Mouse (Mus musculus) embryonic facial prominence, embryonic 11.5 days (tissue): ENCODE measurements at regions not wholly inside any gene's neighbourhood (a gene's known extent, or its start where the extent isn't known, plus 50 kb on each side); places are given as distances from the start of the nearest gene placed in this dataset.

Experiments
- ATAC-seq: fragments of 200-750 bp; cut with Nextera tagmentation; replicated peaks from 2 replicates; pipeline ENCODE4 v1.8.0; 2017; ENCODE audit warnings: low read depth; ENCODE audit not compliant: insufficient number of reproducible peaks, low FRiP score, low TSS enrichment
- DNase-seq: peaks from one replicate; pipeline ENCODE4 v3.0.0-alpha.2; 2015; ENCODE audit warnings: low spot score
- H3K27ac ChIP-seq: fragments of 300-500 bp; sonication (generic); replicated peaks from 2 replicates; pipeline ENCODE4 v1.5.1; 2014; ENCODE audit warnings: mild to moderate bottlenecking, low read depth, low read length, control low read depth
- H3K27me3 ChIP-seq: fragments of 300-500 bp; sonication (generic); 2 replicates; pipeline ENCODE4 v1.6.1; 2014; ENCODE audit warnings: mild to moderate bottlenecking, low read length, moderate library complexity, mixed read lengths; ENCODE audit not compliant: control insufficient read depth, insufficient read depth
- H3K36me3 ChIP-seq: fragments of 300-500 bp; sonication (generic); replicated peaks from 2 replicates; pipeline ENCODE4 v1.6.1; 2014; ENCODE audit warnings: low read depth, mild to moderate bottlenecking, low read length, moderate library complexity, mixed read lengths; ENCODE audit not compliant: control insufficient read depth, insufficient read depth
- H3K4me1 ChIP-seq: fragments of 300-500 bp; sonication (generic); 2 replicates; pipeline ENCODE4 v1.6.1; 2014; ENCODE audit warnings: low read length, mixed read lengths; ENCODE audit not compliant: control insufficient read depth, insufficient read depth
- H3K4me2 ChIP-seq: fragments of 300-500 bp; sonication (generic); 2 replicates; pipeline ENCODE4 v1.6.1; 2014; ENCODE audit warnings: low read depth, mild to moderate bottlenecking, control low read depth, low read length, moderate library complexity
- H3K4me3 ChIP-seq: fragments of 300-500 bp; sonication (generic); 2 replicates; pipeline ENCODE4 v1.5.1; 2014; ENCODE audit warnings: low read depth, low read length, control low read depth
- H3K9ac ChIP-seq: fragments of 300-500 bp; sonication (generic); replicated peaks from 2 replicates; pipeline ENCODE4 v1.6.1; 2014; ENCODE audit warnings: mild to moderate bottlenecking, control low read depth, low read length
- H3K9me3 ChIP-seq: fragments of 300-500 bp; sonication (generic); replicated peaks from 2 replicates; pipeline ENCODE4 v1.6.1; 2016; ENCODE audit warnings: mild to moderate bottlenecking, low read length, inconsistent platforms, mixed read lengths; ENCODE audit not compliant: control insufficient read depth
- WGBS: fragments of 180-500 bp; shearing (Covaris S2); extraction: QIAGEN DNeasy Blood & Tissue Kit; methylation state at CpG from one replicate; pipeline ENCODE4 v1.1.7; 2014; 5-methylcytosine and 5-hydroxymethylcytosine counted together

DNA sequence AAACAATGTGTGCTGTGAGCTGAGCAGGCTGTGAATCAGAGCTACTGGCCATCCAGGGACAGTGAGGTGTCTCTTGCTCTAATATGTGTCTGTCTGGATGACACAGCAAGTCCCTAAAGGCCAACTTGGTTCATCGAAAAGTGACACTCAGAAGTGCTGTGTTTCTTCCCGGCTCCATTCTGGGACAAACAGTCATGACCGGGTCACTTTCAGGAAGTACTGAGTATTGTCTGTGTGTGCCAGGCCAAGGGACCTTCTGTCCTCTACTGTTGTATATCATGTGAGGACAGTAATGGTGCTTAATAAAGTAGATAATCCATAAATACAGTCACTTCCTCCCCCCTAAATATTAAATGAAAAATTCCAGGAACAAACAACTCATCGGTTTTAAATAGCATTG lies 87.2 kb upstream of the Cd93 start:
- no peak overlapping the region for H3K4me3 ChIP-seq
- H3K36me3 ChIP-seq, result no peaks in the 10 kb centered on the region
- no peak overlapping the region for H3K4me2 ChIP-seq
- H3K9ac ChIP-seq, result no peak overlapping the region
- WGBS, result 73% methylated on average over 4 of the region's 4 CpGs
- DNase-seq, result no peak
- no peak overlapping the region for H3K27ac ChIP-seq
- no peaks in the 10 kb centered on the region for H3K27me3 ChIP-seq
- H3K9me3 ChIP-seq, result no peaks in the 10 kb centered on the region
- H3K4me1 ChIP-seq, result no peaks in the 10 kb centered on the region; the same call in 1 of the 2 replicates
- ATAC-seq, result no peak

DNA sequence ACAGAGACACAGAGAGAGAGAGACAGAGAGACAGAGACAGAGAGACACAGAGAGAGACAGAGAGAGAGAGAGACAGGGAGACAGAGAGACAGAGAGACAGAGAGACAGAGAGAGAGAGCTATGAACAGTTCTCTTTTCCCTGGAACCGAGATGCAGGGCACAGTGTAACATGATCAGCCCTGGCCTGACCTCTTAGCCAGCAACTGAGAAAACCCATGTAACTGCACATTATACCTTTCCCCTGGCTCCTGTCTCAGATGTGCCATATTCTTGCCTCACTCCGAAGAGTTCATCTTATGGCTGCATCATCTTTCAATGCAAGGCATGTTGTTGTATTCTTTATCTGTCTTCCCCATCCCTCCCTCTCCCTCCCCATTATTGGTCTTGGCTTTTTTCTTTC lies 86.5 kb upstream of the Cd93 start:
- no peak overlapping the region for H3K4me2 ChIP-seq
- H3K4me1 ChIP-seq, result no peaks in the 10 kb centered on the region; the same call in 1 of the 2 replicates
- H3K9ac ChIP-seq, result no peak overlapping the region
- WGBS, result 31% methylated on average over 2 of the region's 2 CpGs
- H3K4me3 ChIP-seq, result no peak overlapping the region
- ATAC-seq (no peak), DNase-seq (peak; percentile 26)
- H3K27me3 ChIP-seq, result no peaks in the 10 kb centered on the region
- H3K36me3 ChIP-seq, result no peaks in the 10 kb centered on the region
- H3K9me3 ChIP-seq, result no peaks in the 10 kb centered on the region
- H3K27ac ChIP-seq, result no peak overlapping the region

DNA sequence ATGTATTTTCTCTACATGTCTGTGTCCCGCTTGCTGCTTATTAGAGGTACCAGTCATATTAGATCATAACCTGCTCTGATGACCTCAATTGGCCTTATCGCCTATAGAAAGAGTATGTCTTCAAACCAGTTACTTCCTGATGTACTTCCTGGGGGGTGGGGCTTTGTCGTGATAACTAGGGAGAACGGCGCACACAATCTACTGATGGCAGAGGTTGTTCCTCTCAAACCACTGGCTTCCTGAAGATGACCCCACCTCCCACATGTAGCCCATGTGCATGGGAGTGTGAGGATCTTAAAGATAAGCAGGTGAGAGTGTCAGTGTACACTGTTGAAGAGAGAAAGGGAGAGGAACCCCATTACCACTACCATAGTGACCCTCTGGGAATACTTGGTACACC lies 84.4 kb upstream of the Cd93 start:
- H3K27me3 ChIP-seq, result no peaks in the 10 kb centered on the region
- WGBS, result 80% methylated on average over 5 of the region's 5 CpGs
- H3K36me3 ChIP-seq, result no peaks in the 10 kb centered on the region
- H3K9me3 ChIP-seq, result no peaks in the 10 kb centered on the region
- DNase-seq (no peak), ATAC-seq (no peak)
- no peak overlapping the region for H3K4me3 ChIP-seq
- H3K4me1 ChIP-seq, result no peaks in the 10 kb centered on the region; the same call in 1 of the 2 replicates
- H3K9ac ChIP-seq, result no peak overlapping the region
- H3K27ac ChIP-seq, result no peak overlapping the region
- H3K4me2 ChIP-seq, result no peak overlapping the region

DNA sequence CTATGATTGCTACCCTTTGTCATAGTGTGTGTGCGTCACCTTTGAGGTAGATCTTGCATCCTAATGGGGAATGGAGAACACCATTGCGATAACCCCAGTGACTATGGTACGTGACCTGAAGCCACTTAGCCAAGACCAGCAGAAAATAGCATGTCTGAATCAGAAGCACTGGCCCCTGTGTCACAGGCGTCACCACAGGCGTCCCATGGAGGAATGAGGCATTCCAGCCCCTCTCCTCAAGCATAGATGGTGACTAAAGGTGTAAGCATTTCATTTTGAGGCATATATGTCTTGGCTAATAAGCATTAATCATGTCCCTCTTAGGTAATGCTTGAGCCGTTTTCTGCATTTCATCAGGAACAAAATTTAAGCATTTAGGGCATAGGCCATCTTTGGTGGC lies 82.1 kb upstream of the Cd93 start:
- H3K4me2 ChIP-seq, result no peak overlapping the region
- H3K9ac ChIP-seq, result no peak overlapping the region
- no peaks in the 10 kb centered on the region for H3K9me3 ChIP-seq
- H3K27me3 ChIP-seq, result no peaks in the 10 kb centered on the region
- ATAC-seq (no peak), DNase-seq (no peak)
- H3K27ac ChIP-seq, result no peak overlapping the region
- H3K36me3 ChIP-seq, result no peaks in the 10 kb centered on the region
- no peaks in the 10 kb centered on the region for H3K4me1 ChIP-seq
- no peak overlapping the region for H3K4me3 ChIP-seq
- WGBS, result 89% methylated on average over 6 of the region's 6 CpGs

DNA sequence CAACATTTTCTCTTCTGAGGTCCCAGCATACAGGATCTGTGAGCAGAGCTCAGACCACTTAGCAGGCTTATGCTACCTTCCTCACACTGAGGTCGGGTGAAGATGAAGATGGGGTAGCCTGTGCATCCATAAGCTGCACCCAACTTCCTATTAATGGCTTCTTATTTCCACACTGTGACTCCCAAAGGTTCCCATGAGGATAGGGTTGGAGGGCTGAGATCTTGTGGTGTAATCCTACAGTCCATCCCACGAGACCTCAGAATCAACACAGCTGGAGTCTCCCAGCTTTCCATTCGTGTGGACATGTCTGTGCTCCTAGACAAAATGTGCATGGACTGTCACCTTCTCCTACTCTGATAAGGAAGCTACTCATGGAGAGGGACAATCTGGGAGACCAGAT lies 80.0 kb upstream of the Cd93 start:
- no peaks in the 10 kb centered on the region for H3K9me3 ChIP-seq
- no peak overlapping the region for H3K27ac ChIP-seq
- no peak overlapping the region for H3K4me3 ChIP-seq
- no peak overlapping the region for H3K9ac ChIP-seq
- H3K27me3 ChIP-seq, result no peaks in the 10 kb centered on the region
- no peaks in the 10 kb centered on the region for H3K36me3 ChIP-seq
- H3K4me1 ChIP-seq, result no peaks in the 10 kb centered on the region; the same call in 1 of the 2 replicates
- H3K4me2 ChIP-seq, result no peak overlapping the region
- DNase-seq (no peak), ATAC-seq (no peak)
- 78% methylated on average over 3 of the region's 3 CpGs for WGBS

DNA sequence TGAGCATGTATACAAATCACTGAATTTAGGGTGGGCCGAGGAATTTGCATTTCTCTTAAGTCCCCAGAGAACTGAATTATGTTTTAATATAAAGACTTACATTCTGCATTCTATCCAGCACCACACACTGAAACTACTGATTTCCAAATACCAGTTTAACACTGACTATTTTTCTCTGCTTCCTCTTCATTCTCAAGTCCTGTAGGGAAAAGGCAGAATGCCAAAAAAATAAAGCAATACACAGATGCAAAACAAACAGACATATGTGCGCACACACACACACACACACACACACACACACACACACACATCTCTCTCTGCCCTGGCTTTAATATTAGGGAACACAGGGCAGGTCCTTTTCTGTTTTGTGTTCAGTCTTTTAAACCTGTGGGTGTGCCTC lies 79.6 kb upstream of the Cd93 start:
- no peak for ATAC-seq
- no peaks in the 10 kb centered on the region; the same call in 1 of the 2 replicates for H3K4me1 ChIP-seq
- DNase-seq, result no peak
- no peaks in the 10 kb centered on the region for H3K36me3 ChIP-seq
- no peak overlapping the region for H3K9ac ChIP-seq
- H3K9me3 ChIP-seq, result no peaks in the 10 kb centered on the region
- no peak overlapping the region for H3K27ac ChIP-seq
- no peak overlapping the region for H3K4me3 ChIP-seq
- WGBS, result 92% methylated on average over 2 of the region's 2 CpGs
- no peaks in the 10 kb centered on the region for H3K27me3 ChIP-seq
- H3K4me2 ChIP-seq, result no peak overlapping the region

DNA sequence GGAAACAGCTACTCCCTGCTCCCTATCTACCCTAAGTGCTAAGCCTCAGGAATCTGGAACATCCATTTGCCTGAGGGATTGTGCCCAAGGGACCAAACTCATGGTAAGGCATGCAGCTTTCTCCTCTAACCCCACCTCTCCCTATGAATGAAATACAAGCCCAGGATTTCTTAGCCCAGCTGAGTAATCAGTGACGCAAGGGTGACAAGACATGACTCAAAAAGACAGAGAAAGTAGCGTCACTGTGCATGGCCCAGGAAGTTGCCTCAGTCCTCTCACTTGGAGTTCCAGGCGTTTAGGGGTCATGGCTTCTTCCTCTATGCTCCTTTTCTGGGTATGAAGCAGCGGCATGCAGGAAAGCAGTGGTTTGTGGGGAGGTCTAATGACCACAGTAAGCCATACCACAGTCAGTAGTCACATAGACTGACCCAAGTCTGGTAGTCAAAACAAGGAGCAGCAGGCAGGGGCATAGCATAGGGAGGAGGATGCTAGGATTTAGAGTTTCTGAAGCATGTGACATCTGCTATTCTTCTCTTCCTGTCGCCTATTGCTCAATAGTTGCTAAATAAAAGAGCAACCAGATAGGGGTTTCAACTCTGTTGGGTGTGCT lies 78.7 kb upstream of the Cd93 start:
- Histone ChIP-seq H3K36me3 (no peaks in the 10 kb centered on the region), H3K4me3 (no peak overlapping the region), H3K9ac (no peak overlapping the region), H3K27ac (no peak overlapping the region), H3K27me3 (no peaks in the 10 kb centered on the region), H3K4me1 (no peaks in the 10 kb centered on the region; the same call in 1 of the 2 replicates), H3K9me3 (no peaks in the 10 kb centered on the region), H3K4me2 (no peak overlapping the region)
- DNase-seq, result no peak
- WGBS, result 60% methylated on average over 5 of the region's 5 CpGs
- no peak for ATAC-seq

DNA sequence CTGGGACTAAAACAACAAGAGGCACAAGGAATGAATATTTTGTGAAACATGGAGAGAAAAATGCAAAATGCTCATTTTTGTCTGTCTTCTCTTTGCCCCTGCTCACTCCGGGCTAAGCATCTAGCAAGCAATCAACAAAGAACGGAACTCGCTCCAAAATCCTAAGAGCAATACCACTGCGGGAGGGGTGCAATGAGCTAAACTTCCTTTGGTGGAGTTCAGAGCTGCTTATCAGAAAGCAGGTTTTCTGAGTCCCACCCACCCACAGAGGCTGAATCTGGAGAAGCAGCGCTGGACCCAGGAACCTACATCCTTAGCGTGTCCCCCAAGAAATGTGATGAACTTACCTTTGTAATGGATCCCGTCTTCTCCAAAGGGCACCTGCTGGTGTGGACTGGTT lies 76.9 kb upstream of the Cd93 start:
- no peaks in the 10 kb centered on the region; the same call in 1 of the 2 replicates for H3K4me1 ChIP-seq
- no peak overlapping the region for H3K27ac ChIP-seq
- no peak overlapping the region for H3K4me2 ChIP-seq
- H3K27me3 ChIP-seq, result no peaks in the 10 kb centered on the region
- no peak overlapping the region for H3K9ac ChIP-seq
- no peaks in the 10 kb centered on the region for H3K36me3 ChIP-seq
- WGBS, result 69% methylated on average over 7 of the region's 7 CpGs
- ATAC-seq, result no peak
- H3K4me3 ChIP-seq, result no peak overlapping the region
- DNase-seq, result no peak
- H3K9me3 ChIP-seq, result no peaks in the 10 kb centered on the region
